Mouse (Mus musculus) heart, embryonic 11.5 days (tissue): ENCODE measurements around the gene Lypla2. TPM values are rescaled to one million over a fixed set of nuclear protein-coding genes. Genes with fewer than 3 reads are reported as not detected.
"Not testable (repeated sequence)": the region's sequence is repeated elsewhere in the genome, so short reads cannot be mapped to it uniquely, and the experiment has no call there.

Experiments used
- ATAC-seq: fragments of 200-750 bp; cut with Nextera tagmentation; replicated peaks from 2 replicates; pipeline ENCODE4 v1.8.0; 2017; ENCODE audit warnings: moderate library complexity; ENCODE audit not compliant: insufficient number of reproducible peaks, low FRiP score, low TSS enrichment
- H3K27ac ChIP-seq: fragments of 300-500 bp; sonication (generic); 2 replicates; pipeline ENCODE4 v1.5.1; 2014; ENCODE audit warnings: mild to moderate bottlenecking, low read depth, low read length
- H3K27me3 ChIP-seq: fragments of 300-500 bp; sonication (generic); 2 replicates; pipeline ENCODE4 v1.6.1; 2014; ENCODE audit warnings: mild to moderate bottlenecking, low read length, mixed read lengths; ENCODE audit not compliant: control insufficient read depth, insufficient read depth
- H3K36me3 ChIP-seq: fragments of 300-500 bp; sonication (generic); 2 replicates; pipeline ENCODE4 v1.6.1; 2014; ENCODE audit warnings: mild to moderate bottlenecking, low read length, moderate library complexity, mixed read lengths; ENCODE audit not compliant: control insufficient read depth, insufficient read depth
- H3K4me1 ChIP-seq: fragments of 300-500 bp; sonication (generic); 2 replicates; pipeline ENCODE4 v1.6.1; 2014; ENCODE audit warnings: low read length; ENCODE audit not compliant: control insufficient read depth, insufficient read depth
- H3K4me2 ChIP-seq: fragments of 300-500 bp; sonication (generic); 2 replicates; pipeline ENCODE4 v1.6.1; 2014; ENCODE audit warnings: mild to moderate bottlenecking, moderate library complexity
- H3K4me3 ChIP-seq: fragments of 300-500 bp; sonication (generic); 2 replicates; pipeline ENCODE4 v1.5.1; 2014; ENCODE audit warnings: low read depth, low read length
- H3K9ac ChIP-seq: fragments of 300-500 bp; sonication (generic); 2 replicates; pipeline ENCODE4 v1.6.1; 2014; ENCODE audit warnings: mild to moderate bottlenecking, low read depth, low read length, moderate library complexity
- H3K9me3 ChIP-seq: fragments of 300-500 bp; sonication (generic); replicated peaks from 2 replicates; pipeline ENCODE4 v1.6.1; 2016; ENCODE audit warnings: low read length; ENCODE audit not compliant: control insufficient read depth
- WGBS: fragments of 180-500 bp; shearing (Covaris S2); extraction: QIAGEN DNeasy Blood & Tissue Kit; methylation state at CpG from one replicate; pipeline ENCODE4 v1.1.7; 2014; ENCODE audit not compliant: insufficient replicate concordance; 5-methylcytosine and 5-hydroxymethylcytosine counted together
- polyA plus RNA-seq: library from polyadenylated mRNA; unstranded; fragments of >200 nt; fragmentation: Nextera tagmentation; extraction: Ambion mirVana; gene quantifications from 2 replicates; pipeline ENCODE4 v1.2.1, GENCODE M21; 2014

Lypla2 gene
- polyA plus RNA-seq, 1 experiment from 2014 or later: 71.5 TPM

DNA sequence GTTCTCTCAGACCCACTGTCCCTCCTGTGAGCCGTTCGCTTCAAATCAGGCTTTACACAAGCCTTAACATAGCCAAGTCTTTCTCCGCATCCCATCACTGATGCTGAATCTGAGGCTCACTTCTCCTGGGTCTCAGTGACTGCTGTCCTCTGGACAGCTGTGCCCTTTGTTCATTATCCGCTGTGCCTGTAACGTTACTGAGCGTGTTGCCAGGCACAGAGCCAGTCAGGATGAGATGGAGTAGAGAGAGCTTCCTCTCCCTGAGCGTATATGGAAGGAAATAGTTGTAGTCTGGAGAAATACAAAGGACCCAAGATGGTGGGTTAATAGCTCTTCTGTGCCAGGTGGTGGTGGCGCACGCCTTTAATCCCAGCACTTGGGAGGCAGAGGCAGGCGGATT, 23.0 kb downstream of the Lypla2 start:
- H3K9me3 ChIP-seq: no peaks in the 10 kb centered on the region; the same call in 1 of the 2 replicates
- peaks cover 18% of the 10 kb centered on the region for H3K36me3 ChIP-seq
- H3K27me3 ChIP-seq: no peaks in the 10 kb centered on the region
- peaks cover 9% of the 10 kb centered on the region for H3K4me1 ChIP-seq
- H3K9ac ChIP-seq: no peak overlapping the region
- ATAC-seq: no peak
- WGBS: 81% methylated on average over 10 of the region's 10 CpGs
- H3K4me2 ChIP-seq: no peak overlapping the region
- H3K27ac ChIP-seq: 0 out of 2 replicates have a peak overlapping the region, but pooled peaks have one; percentile 12
- no peak overlapping the region for H3K4me3 ChIP-seq

DNA sequence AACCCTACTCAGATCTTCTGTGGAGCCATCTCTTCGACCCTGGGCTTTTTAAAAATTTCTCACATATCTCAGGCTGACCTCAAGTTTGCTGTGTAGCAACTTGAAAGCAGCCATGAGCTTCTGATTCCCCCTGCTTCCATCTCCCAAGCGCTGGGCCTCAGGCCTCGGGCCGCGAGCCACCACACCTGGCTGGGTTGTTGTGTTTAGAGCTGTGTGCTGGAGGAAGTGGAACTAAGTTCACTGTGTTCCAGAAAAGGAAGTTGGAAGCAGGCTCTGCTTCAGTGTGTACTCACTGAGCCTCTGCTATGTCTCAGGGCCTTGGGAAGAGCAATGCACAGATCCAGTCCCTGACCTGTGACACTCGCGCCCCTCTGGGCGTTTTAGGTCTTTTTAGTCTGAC, 24.3 kb downstream of the Lypla2 start:
- WGBS: 90% methylated on average over 8 of the region's 8 CpGs
- H3K27me3 ChIP-seq: no peaks in the 10 kb centered on the region
- 0 out of 2 replicates have a peak overlapping the region, but pooled peaks have one; percentile 5 for H3K9ac ChIP-seq
- no peak overlapping the region for H3K4me2 ChIP-seq
- no peak for ATAC-seq
- H3K36me3 ChIP-seq: peaks cover 17% of the 10 kb centered on the region
- H3K9me3 ChIP-seq: no peaks in the 10 kb centered on the region; the same call in 1 of the 2 replicates
- H3K4me1 ChIP-seq: peaks cover 9% of the 10 kb centered on the region
- H3K4me3 ChIP-seq: no peak overlapping the region
- H3K27ac ChIP-seq: no peak overlapping the region

DNA sequence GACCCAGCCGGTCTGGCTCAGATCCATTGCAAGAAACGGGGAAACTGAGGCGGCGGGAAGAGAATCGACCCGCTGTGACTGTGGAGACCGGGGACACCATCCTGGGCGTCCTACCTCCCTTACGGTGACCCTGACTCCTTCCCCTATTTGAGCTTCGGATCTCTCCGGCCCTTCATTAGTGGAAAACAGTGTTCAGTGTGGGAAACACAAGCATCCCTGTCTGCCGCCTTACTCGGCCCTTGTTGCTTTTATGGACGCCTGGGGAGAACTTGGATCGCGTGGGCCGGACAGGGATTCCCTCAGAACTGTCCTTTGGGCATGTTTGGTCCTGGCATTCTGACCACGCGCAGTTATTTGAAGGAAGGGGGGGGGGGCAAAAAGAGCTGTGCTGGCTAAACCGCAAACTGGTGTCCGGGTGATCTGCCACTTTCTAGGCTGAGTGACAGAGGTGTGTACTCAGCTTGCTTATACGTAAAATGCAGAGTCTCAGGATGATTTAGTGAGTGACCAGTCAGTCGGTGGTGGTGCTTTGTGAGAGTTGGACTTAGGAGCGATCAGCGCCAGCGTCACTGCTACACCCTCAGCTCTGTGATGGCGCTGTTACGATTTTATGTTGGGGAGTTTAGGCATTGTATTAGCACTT, 25.6 kb downstream of the Lypla2 start:
- Histone ChIP-seq H3K4me1 (peaks cover 9% of the 10 kb centered on the region), H3K4me2 (peak overlapping the region; percentile 90), H3K9me3 (no peaks in the 10 kb centered on the region; the same call in 1 of the 2 replicates), H3K9ac (peak overlapping the region; percentile 87), H3K36me3 (peaks cover 8% of the 10 kb centered on the region), H3K27ac (peak overlapping the region; percentile 54), H3K4me3 (peak overlapping the region; percentile 89), H3K27me3 (no peaks in the 10 kb centered on the region)
- ATAC-seq: 0 out of 2 replicates have a peak, but pooled peaks have one; percentile 5
- WGBS: 1% methylated on average over 28 of the region's 28 CpGs

DNA sequence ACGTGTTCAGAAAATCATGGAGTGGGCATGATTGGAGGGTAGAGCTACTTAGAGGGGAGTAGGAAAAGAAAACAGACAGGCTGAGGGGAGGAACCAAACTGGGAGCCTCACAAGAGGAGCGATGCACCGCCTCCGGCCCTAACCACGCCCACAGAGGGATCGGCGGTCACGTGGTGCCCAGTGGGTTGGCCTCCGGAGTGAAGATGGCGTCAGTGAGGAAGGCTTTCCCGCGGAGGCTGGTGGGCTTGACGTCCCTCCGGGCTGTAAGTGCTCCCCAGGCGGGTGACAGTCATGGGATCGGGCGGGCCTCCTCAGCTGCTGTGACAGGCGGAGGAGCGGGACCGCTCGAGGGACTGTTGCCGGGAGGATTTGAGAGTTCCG, 26.2 kb downstream of the Lypla2 start, which contains the start of gene Hmgcl:
Hmgcl (plus strand) TSS at position 171 of the 381 bp plus-strand sequence.
- Histone ChIP-seq H3K9ac (peak within 1 kb of the TSS; percentile 87), H3K4me2 (peak within 1 kb of the TSS; percentile 90), H3K9me3 (no peaks in the 10 kb centered on the region), H3K4me3 (peak within 1 kb of the TSS; percentile 89), H3K27ac (peak within 1 kb of the TSS; percentile 57), H3K27me3 (no peaks in the 10 kb centered on the region), H3K36me3 (peaks cover 3% of the 10 kb centered on the region), H3K4me1 (peaks cover 9% of the 10 kb centered on the region)
- WGBS: under 1% methylated on average over 23 of the region's 23 CpGs
- peak; percentile 82 for ATAC-seq

DNA sequence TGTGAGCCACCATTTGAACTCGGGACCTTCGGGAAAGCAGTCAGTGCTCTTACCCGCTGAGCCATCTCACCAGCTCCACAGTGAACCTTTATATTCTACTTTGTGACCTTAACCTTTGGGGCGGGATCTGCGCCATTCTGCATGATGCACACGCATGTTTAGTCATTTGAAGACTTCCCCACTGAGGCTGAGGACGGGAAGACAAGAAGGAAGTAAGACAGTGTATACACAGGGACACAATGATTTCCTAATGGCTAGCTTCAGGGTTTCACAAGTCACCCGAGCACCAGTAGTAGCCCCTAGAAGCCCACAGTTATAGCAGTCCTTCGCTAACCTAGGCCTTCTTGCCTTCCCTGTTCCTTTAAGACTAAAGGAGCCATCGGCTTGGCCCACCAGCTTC, 26.7 kb downstream of the Lypla2 start:
- H3K27ac ChIP-seq: peak overlapping the region; percentile 57; the same call in 1 of the 2 replicates
- H3K9ac ChIP-seq: peak overlapping the region; percentile 87; the same call in 1 of the 2 replicates
- H3K4me3 ChIP-seq: peak overlapping the region; percentile 89
- H3K4me1 ChIP-seq: peaks cover 9% of the 10 kb centered on the region
- H3K36me3 ChIP-seq: peaks cover 4% of the 10 kb centered on the region; the same call in 1 of the 2 replicates
- WGBS: 77% methylated on average over 10 of the region's 10 CpGs
- H3K27me3 ChIP-seq: no peaks in the 10 kb centered on the region
- no peak for ATAC-seq
- no peaks in the 10 kb centered on the region for H3K9me3 ChIP-seq
- H3K4me2 ChIP-seq: peak overlapping the region; percentile 90

DNA sequence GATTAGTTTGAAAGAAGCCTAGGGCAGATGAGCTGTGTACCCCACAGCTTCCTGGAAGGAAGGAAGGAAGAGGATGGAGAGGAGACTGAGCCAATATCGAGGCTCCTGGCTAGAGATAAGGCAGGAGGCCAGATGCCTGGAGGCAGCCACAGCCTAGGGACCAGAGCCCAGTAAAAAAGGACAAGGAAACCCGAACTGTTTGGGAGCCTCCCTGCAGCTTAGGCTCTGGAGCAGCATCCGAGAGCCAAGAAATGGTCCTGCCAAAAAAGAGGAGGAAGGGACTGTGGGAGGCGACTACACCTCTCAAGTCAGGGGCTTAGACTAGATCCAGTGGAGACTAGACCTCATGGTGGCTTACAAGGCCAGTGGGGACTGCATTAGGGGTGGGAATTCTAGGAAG, 29.0 kb downstream of the Lypla2 start:
- no peak overlapping the region for H3K9ac ChIP-seq
- H3K9me3 ChIP-seq: no peaks in the 10 kb centered on the region
- no peak for ATAC-seq
- H3K27me3 ChIP-seq: no peaks in the 10 kb centered on the region
- H3K27ac ChIP-seq: no peak overlapping the region; the same call in 1 of the 2 replicates
- H3K4me3 ChIP-seq: no peak overlapping the region
- WGBS: 36% methylated on average over 4 of the region's 4 CpGs
- no peak overlapping the region for H3K4me2 ChIP-seq
- H3K4me1 ChIP-seq: peaks cover 7% of the 10 kb centered on the region
- peaks cover 10% of the 10 kb centered on the region; the same call in 1 of the 2 replicates for H3K36me3 ChIP-seq

DNA sequence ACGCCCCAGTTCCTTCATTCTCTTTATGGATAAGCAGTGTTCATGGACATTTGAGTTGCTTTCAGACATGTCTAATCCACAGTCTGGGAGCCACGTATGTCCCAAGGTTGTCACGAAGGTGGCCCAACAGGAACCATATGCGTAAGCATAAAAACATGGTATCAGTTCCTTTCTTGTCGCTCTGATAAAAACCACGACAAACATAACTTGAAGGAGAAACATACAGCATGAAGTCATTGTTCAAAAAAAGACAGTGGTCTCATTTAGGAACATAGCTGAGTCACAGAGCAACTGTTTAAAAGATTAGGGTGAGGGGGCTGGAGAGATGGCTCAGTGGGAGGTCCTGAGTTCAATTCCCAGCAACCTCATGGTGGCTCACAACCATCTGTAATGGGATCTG, 30.2 kb downstream of the Lypla2 start:
- no peak overlapping the region for H3K9ac ChIP-seq
- no peak for ATAC-seq
- H3K4me2 ChIP-seq: no peak overlapping the region
- peaks cover 10% of the 10 kb centered on the region; the same call in 1 of the 2 replicates for H3K36me3 ChIP-seq
- H3K9me3 ChIP-seq: no peaks in the 10 kb centered on the region
- H3K27ac ChIP-seq: no peak overlapping the region
- no peaks in the 10 kb centered on the region for H3K27me3 ChIP-seq
- no peak overlapping the region for H3K4me3 ChIP-seq
- H3K4me1 ChIP-seq: peaks cover 4% of the 10 kb centered on the region
- 60% methylated on average over 6 of the region's 6 CpGs for WGBS

DNA sequence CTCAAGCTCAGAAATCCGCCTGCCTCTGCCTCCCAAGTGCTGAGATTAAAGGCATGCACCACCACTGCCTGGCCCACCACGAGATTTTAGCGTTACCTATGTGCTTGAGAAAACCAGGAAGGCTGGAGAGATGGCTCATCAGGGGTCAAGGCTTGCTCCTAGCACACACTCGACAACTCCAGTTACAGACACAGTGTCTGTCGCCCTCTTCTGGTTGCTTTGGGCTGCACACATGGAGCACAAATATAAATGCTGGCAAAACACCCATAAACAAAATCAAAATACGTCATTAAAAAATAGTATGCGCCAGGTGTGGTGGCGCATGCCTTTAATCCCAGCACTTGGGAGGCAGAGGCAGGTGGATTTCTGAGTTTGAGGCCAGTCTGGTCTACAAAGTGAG, 31.4 kb downstream of the Lypla2 start:
- H3K4me2 ChIP-seq, ATAC-seq, H3K4me3 ChIP-seq, H3K9me3 ChIP-seq, H3K27me3 ChIP-seq, H3K4me1 ChIP-seq, H3K9ac ChIP-seq, H3K27ac ChIP-seq: not testable (repeated sequence)
- 75% methylated on average over 8 of the region's 8 CpGs for WGBS
- peaks cover 10% of the 10 kb centered on the region; the same call in 1 of the 2 replicates for H3K36me3 ChIP-seq
